Comparison of ENCODE assay signal across 8 mouse cellular contexts in genomic region chr17:13668052-13669015, GRCm38 (mm10).
DNase-seq lines count a peak whose midpoint lies in the region; ATAC-seq lines count a peak whose summit lies in the region.

No protein-coding gene starts in this region.

- intact Hi-C loops in heart, postnatal 36 days (cut with DNase I): no loop called here

- H3K4me2 ChIP-seq in heart, embryonic 12.5 days: peak overlapping the region; percentile 53
- peak overlapping the region; percentile 39 for H3K4me2 ChIP-seq in neural tube, embryonic 15.5 days

- H3K27ac ChIP-seq in heart, embryonic 12.5 days (ENCODE audit: poor library complexity, severe bottlenecking): peak overlapping the region; percentile 19; the same call in 1 of the 2 replicates
- peak overlapping the region; percentile 85 for H3K27ac ChIP-seq in neural tube, embryonic 15.5 days (replicated peaks)

- DNase-seq in heart, postnatal 36 days: no peak
- peak; percentile 56 for DNase-seq in NIH3T3 (ENCODE audit: low read depth)
- peak; percentile 37 to 41 for DNase-seq in frontal cortex, postnatal 25 days (ENCODE audit: low spot score in 2 of 2)
- DNase-seq in kidney, postnatal 36 days: peak; percentile 48 to 55
- DNase-seq in cerebellum, postnatal 4 days (ENCODE audit: low spot score in 2 of 2): no peak
- DNase-seq in spleen, postnatal 4 days (ENCODE audit: low spot score in 2 of 2): no peak

- H3K9me3 ChIP-seq in heart, embryonic 12.5 days (replicated peaks): no peaks in the 10 kb centered on the region
- H3K9me3 ChIP-seq in neural tube, embryonic 15.5 days (replicated peaks): no peaks in the 10 kb centered on the region

- peaks cover 46% of the 10 kb centered on the region for H3K4me1 ChIP-seq in heart, embryonic 12.5 days (replicated peaks)
- peaks cover 38% of the 10 kb centered on the region for H3K4me1 ChIP-seq in neural tube, embryonic 15.5 days

- no peaks in the 10 kb centered on the region for H3K36me3 ChIP-seq in heart, embryonic 12.5 days
- H3K36me3 ChIP-seq in neural tube, embryonic 15.5 days: no peaks in the 10 kb centered on the region

- ATAC-seq in heart, embryonic 12.5 days (ENCODE audit: insufficient number of reproducible peaks, low FRiP score): peak; percentile 54
- ATAC-seq in neural tube, embryonic 15.5 days (ENCODE audit: low FRiP score): peak; percentile 69

- H3K27me3 ChIP-seq in heart, embryonic 12.5 days (replicated peaks): no peaks in the 10 kb centered on the region
- H3K27me3 ChIP-seq in neural tube, embryonic 15.5 days (replicated peaks): no peaks in the 10 kb centered on the region

- 16% methylated on average over 16 of the region's 16 CpGs for WGBS in heart, embryonic 12.5 days
- WGBS in neural tube, embryonic 15.5 days: 4% methylated on average over 16 of the region's 16 CpGs

- peak overlapping the region; percentile 18; the same call in 1 of the 2 replicates for H3K9ac ChIP-seq in heart, embryonic 12.5 days
- H3K9ac ChIP-seq in neural tube, embryonic 15.5 days (replicated peaks): peak overlapping the region; percentile 26; the same call in 1 of the 2 replicates

- 0 out of 2 replicates have a peak overlapping the region, but pooled peaks have one; percentile 1 for H3K4me3 ChIP-seq in heart, embryonic 12.5 days
- H3K4me3 ChIP-seq in neural tube, embryonic 15.5 days (replicated peaks): no peak overlapping the region

Comparison
In these comparisons a context has a peak if more than half of its experiments do, and no peak if none do; other contexts are left out.
1. DNase-seq: peak in NIH3T3 (single experiment), frontal cortex, postnatal 25 days (2 of 2) and kidney, postnatal 36 days (2 of 2); none in heart, postnatal 36 days (0 of 2), cerebellum, postnatal 4 days (0 of 2) and spleen, postnatal 4 days (0 of 2).